Mouse (Mus musculus): ENCODE measurements around the gene Fam107a.
"Not testable (repeated sequence)": the region's sequence is repeated elsewhere in the genome, so short reads cannot be mapped to it uniquely, and the experiment has no call there.

The Fam107a gene

GRCm38 (mm10) chr14:8316366-8317193 is 1.2 kb downstream of the Fam107a start:
- no peak for DNase-seq (ENCODE audit: low spot score in 2 of 2)

GRCm38 (mm10) chr14:8315169-8315568 is 2.7 kb downstream of the Fam107a start:
- DNase-seq (ENCODE audit: low spot score in 2 of 2): no peak

- DNase-seq (ENCODE audit: low spot score in 2 of 2): peak in 1 of 2 experiments; percentile 42
Observed at GRCm38 (mm10) chr14:8314536-8314935, 3.3 kb downstream of the Fam107a start.

- no peak for DNase-seq (ENCODE audit: low spot score in 2 of 2)
Observed at GRCm38 (mm10) chr14:8313877-8314276, 3.9 kb downstream of the Fam107a start.

- DNase-seq (ENCODE audit: low spot score in 2 of 2): no peak
Observed at GRCm38 (mm10) chr14:8309621-8310141, 8.1 kb downstream of the Fam107a start.

- DNase-seq (ENCODE audit: low spot score in 2 of 2): no peak
Observed at GRCm38 (mm10) chr14:8308650-8309049, 9.2 kb downstream of the Fam107a start.

GRCm38 (mm10) chr14:8306884-8307283 is 10.9 kb downstream of the Fam107a start:
- no peak for DNase-seq (ENCODE audit: low spot score in 2 of 2)

GRCm38 (mm10) chr14:8305014-8305413 is 12.8 kb downstream of the Fam107a start:
- DNase-seq (ENCODE audit: low spot score in 2 of 2): no peak

- no peak for DNase-seq (ENCODE audit: low spot score in 2 of 2)
Observed at GRCm38 (mm10) chr14:8304082-8304481, 13.7 kb downstream of the Fam107a start.

GRCm38 (mm10) chr14:8302687-8303086 is 15.1 kb downstream of the Fam107a start:
- DNase-seq (ENCODE audit: low spot score in 2 of 2): no peak

GRCm38 (mm10) chr14:8300281-8300680 is 17.5 kb downstream of the Fam107a start:
- DNase-seq (ENCODE audit: low spot score in 2 of 2): peak in 1 of 2 experiments; percentile 57

- DNase-seq (ENCODE audit: low spot score in 2 of 2): no peak
Observed at GRCm38 (mm10) chr14:8297889-8298293, 19.9 kb downstream of the Fam107a start.

- DNase-seq (ENCODE audit: low spot score in 2 of 2): no peak
Observed at GRCm38 (mm10) chr14:8294257-8294656, 23.6 kb downstream of the Fam107a start.

- DNase-seq (ENCODE audit: low spot score in 2 of 2): peak; percentile 25 to 92
Observed at GRCm38 (mm10) chr14:8286595-8286994, 31.2 kb downstream of the Fam107a start.

GRCm38 (mm10) chr14:8283784-8284183 is 34.0 kb downstream of the Fam107a start:
- no peak for DNase-seq (ENCODE audit: low spot score in 2 of 2)

- DNase-seq (ENCODE audit: low spot score in 2 of 2): not testable (repeated sequence)
Observed at GRCm38 (mm10) chr14:8271281-8271680, 46.5 kb downstream of the Fam107a start.

GRCm38 (mm10) chr14:8264378-8264777 is 53.4 kb downstream of the Fam107a start:
- DNase-seq (ENCODE audit: low spot score in 2 of 2): no peak

- no peak for DNase-seq (ENCODE audit: low spot score in 2 of 2)
Observed at GRCm38 (mm10) chr14:8262242-8262641, 55.6 kb downstream of the Fam107a start.

- no peak for DNase-seq (ENCODE audit: low spot score in 2 of 2)
Observed at GRCm38 (mm10) chr14:8260214-8260613, 57.6 kb downstream of the Fam107a start.

GRCm38 (mm10) chr14:8259166-8259565 is 58.7 kb downstream of the Fam107a start, which contains the start of gene Acox2:
Acox2 (minus strand) TSS chr14:8259353.
- no peak for DNase-seq (ENCODE audit: low spot score in 2 of 2)

GRCm38 (mm10) chr14:8258752-8259151 is 59.1 kb downstream of the Fam107a start:
- no peak for DNase-seq (ENCODE audit: low spot score in 2 of 2)

- DNase-seq (ENCODE audit: low spot score in 2 of 2): no peak
Observed at GRCm38 (mm10) chr14:8258335-8258627, 59.5 kb downstream of the Fam107a start.

GRCm38 (mm10) chr14:8257521-8258334 is 60.1 kb downstream of the Fam107a start:
- DNase-seq (ENCODE audit: low spot score in 2 of 2): no peak
